Mouse (Mus musculus) ES-E14 (cell line): ENCODE data around the gene Gprin1.
A peak's percentile ranks its signal among the peaks of the same experiment; 100 is the strongest.

ENCODE experiments used
- CHD2 ChIP-seq: IDR thresholded peaks from 2 replicates; pipeline ENCODE4 v1.6.1; 2014; ENCODE audit warnings: mild to moderate bottlenecking, low read depth, low read length, inconsistent platforms
- HCFC1 ChIP-seq: IDR thresholded peaks from 2 replicates; pipeline ENCODE4 v1.6.1; 2012; ENCODE audit warnings: low read length, inconsistent platforms, borderline replicate concordance; ENCODE audit not compliant: insufficient read depth
- MAFK ChIP-seq: IDR thresholded peaks from 2 replicates; pipeline ENCODE4 v1.6.1; 2014; ENCODE audit warnings: mild to moderate bottlenecking, low read depth, low read length, inconsistent platforms; ENCODE audit not compliant: insufficient read depth
- ZC3H11A ChIP-seq: IDR thresholded peaks from 2 replicates; pipeline ENCODE4 v1.6.1; 2012; ENCODE audit warnings: low read depth, mild to moderate bottlenecking, inconsistent platforms, low read length, borderline replicate concordance
- ZNF384 ChIP-seq: IDR thresholded peaks from 2 replicates; pipeline ENCODE4 v1.6.1; 2012; ENCODE audit warnings: low read depth, low read length, inconsistent platforms

GRCm38 (mm10) chr13:54687096-54687495 lies 62.6 kb downstream of the Gprin1 start:
- TF ChIP-seq HCFC1, result 0 out of 2 replicates have a peak, but pooled peaks have one; percentile 20
- no peak for TF ChIP-seq CHD2
- TF ChIP-seq ZC3H11A, result no peak
- no peak for TF ChIP-seq MAFK
- TF ChIP-seq ZNF384, result no peak
